Mouse (Mus musculus) stomach, embryonic 15.5 days (tissue): ENCODE data around the gene Clp1. TPM values are rescaled to one million over a fixed set of nuclear protein-coding genes. Genes with fewer than 3 reads are reported as not detected.

Source experiments
- microRNA counts: library from miRNA; unstranded; fragments of <30 nt; microRNA quantifications from one replicate; lab custom pipeline; 2016
- microRNA-seq: library from miRNA; unstranded; fragments of <30 nt; microRNA quantifications from one replicate; pipeline ENCODE4, GENCODE M21; 2016
- polyA plus RNA-seq: library from polyadenylated mRNA; unstranded; fragments of >200 nt; fragmentation: Nextera tagmentation; extraction: Ambion mirVana; gene quantifications from 2 replicates; pipeline ENCODE4 v1.2.1, GENCODE M21; 2015

The Clp1 gene
- polyA plus RNA-seq, 1 experiment from 2014 or later, result 23.7 TPM

MicroRNAs encoded within 50 kb of the gene (microRNA counts, 519-probe panel; counts per million panel counts)
- 4,541 counts per million, percentile 99 among the panel's probes with 10 or more counts for microRNA mmu-miR-130a (lab: Ali Mortazavi, UCI)

Small RNA genes lying within 50 kb of the gene (microRNA-seq; reads per million reads assigned to microRNA genes)
- gene Mir130a, result 26,738 reads per million, percentile 98 among the genes with 10 or more reads in this experiment

Other genes starting within 250 kb of the Clp1 start
- 60.0 and 71.9 TPM in 2 replicates for gene Ctnnd1, start 76.6 kb downstream of the Clp1 start, polyA plus RNA-seq
- gene Btbd18, start 68.3 kb downstream of the Clp1 start, polyA plus RNA-seq, result 0.18 and 0.22 TPM in 2 replicates
- 221 and 237 TPM in 2 replicates for gene Selenoh, start 56.6 kb downstream of the Clp1 start, polyA plus RNA-seq
- gene Gm28635, start 49.3 kb downstream of the Clp1 start, polyA plus RNA-seq, result not detected in 2 replicates
- gene Med19, start 48.9 kb downstream of the Clp1 start, polyA plus RNA-seq, result 31.1 and 34.5 TPM in 2 replicates
- 119 and 133 TPM in 2 replicates for gene Tmx2, start 48.2 kb downstream of the Clp1 start, polyA plus RNA-seq
- 27.8 and 28.5 TPM in 2 replicates for gene Zdhhc5, start 12.2 kb downstream of the Clp1 start, polyA plus RNA-seq
- 7.5 and 11.0 TPM in 2 replicates for gene Ypel4, start 6.7 kb upstream of the Clp1 start, polyA plus RNA-seq
- 6.7 and 7.2 TPM in 2 replicates for gene Gm19426, start 16.3 kb upstream of the Clp1 start, polyA plus RNA-seq
- gene Serping1, start 48.1 kb upstream of the Clp1 start, polyA plus RNA-seq, result 76.0 and 79.6 TPM in 2 replicates
- 52.7 and 79.0 TPM in 2 replicates for gene Ube2l6, start 71.5 kb upstream of the Clp1 start, polyA plus RNA-seq
- 0.08 and 0.19 TPM in 2 replicates for gene Smtnl1, start 95.3 kb upstream of the Clp1 start, polyA plus RNA-seq
- gene Timm10, start 99.6 kb upstream of the Clp1 start, polyA plus RNA-seq, result 47.2 and 50.4 TPM in 2 replicates
- 19.5 and 26.3 TPM in 2 replicates for gene Slc43a1, start 111.5 kb upstream of the Clp1 start, polyA plus RNA-seq
- 0.85 and 0.91 TPM in 2 replicates for gene Rtn4rl2, start 159.4 kb upstream of the Clp1 start, polyA plus RNA-seq
- gene Slc43a3, start 209.2 kb upstream of the Clp1 start, polyA plus RNA-seq, result 44.8 and 47.4 TPM in 2 replicates